17 mouse cellular contexts compared by ENCODE assay signal in genomic region chr10:115809169-115809568, GRCm38 (mm10). TPM values are rescaled to one million over a fixed set of nuclear protein-coding genes. Genes with fewer than 3 reads are reported as not detected.
DNase-seq lines count a peak whose midpoint lies in the region; ATAC-seq and TF ChIP-seq lines count a peak whose summit lies in the region.
"Had no signal": no experiment of that assay in that cellular context is flagged by ENCODE, and none has a peak within 500 bp of the region (broad histone marks: within the 10 kb centered on the region; RNA-seq: fewer than 3 reads in every experiment).

No protein-coding gene starts in this region.

- peak overlapping the region; percentile 83 for H3K27ac ChIP-seq in kidney, postnatal 0 days
- no peak overlapping the region for H3K27ac ChIP-seq in liver, embryonic 16.5 days (ENCODE audit: low read length)
- H3K27ac ChIP-seq: embryonic facial prominence, embryonic 13.5 days; limb, embryonic 15.5 days had no signal

- no peaks in the 10 kb centered on the region for H3K27me3 ChIP-seq in kidney, postnatal 0 days (ENCODE audit: insufficient read depth, low read length)
- no peaks in the 10 kb centered on the region for H3K27me3 ChIP-seq in liver, embryonic 16.5 days (ENCODE audit: control insufficient read depth, insufficient read depth, low read depth, low read length)
- H3K27me3 ChIP-seq: embryonic facial prominence, embryonic 13.5 days; limb, embryonic 15.5 days had no signal

- H3K4me3 ChIP-seq in kidney, postnatal 0 days (replicated peaks; ENCODE audit: low read depth, low read length), result no peak overlapping the region
- H3K4me3 ChIP-seq in liver, embryonic 16.5 days (ENCODE audit: low read depth, low read length), result no peak overlapping the region
- H3K4me3 ChIP-seq: embryonic facial prominence, embryonic 13.5 days; limb, embryonic 15.5 days had no signal

- H3K9me3 ChIP-seq in kidney, postnatal 0 days (replicated peaks; ENCODE audit: low read length), result no peaks in the 10 kb centered on the region
- no peaks in the 10 kb centered on the region for H3K9me3 ChIP-seq in liver, embryonic 16.5 days (replicated peaks; ENCODE audit: control insufficient read depth, low read length)
- H3K9me3 ChIP-seq: embryonic facial prominence, embryonic 13.5 days; limb, embryonic 15.5 days had no signal

- no peak overlapping the region for H3K4me2 ChIP-seq in kidney, postnatal 0 days (ENCODE audit: low read length)
- H3K4me2 ChIP-seq in liver, embryonic 16.5 days (ENCODE audit: low read depth, low read length), result no peak overlapping the region
- H3K4me2 ChIP-seq: embryonic facial prominence, embryonic 13.5 days; limb, embryonic 15.5 days had no signal

- no peaks in the 10 kb centered on the region; the same call in 1 of the 2 replicates for H3K4me1 ChIP-seq in kidney, postnatal 0 days (replicated peaks; ENCODE audit: insufficient read depth, low read length)
- H3K4me1 ChIP-seq in liver, embryonic 16.5 days (ENCODE audit: control insufficient read depth, low read depth, low read length), result no peaks in the 10 kb centered on the region
- H3K4me1 ChIP-seq: embryonic facial prominence, embryonic 13.5 days; limb, embryonic 15.5 days had no signal

- H3K36me3 ChIP-seq in kidney, postnatal 0 days (ENCODE audit: insufficient read depth, low read length), result no peaks in the 10 kb centered on the region
- H3K36me3 ChIP-seq in liver, embryonic 16.5 days (ENCODE audit: control insufficient read depth, insufficient read depth), result no peaks in the 10 kb centered on the region
- H3K36me3 ChIP-seq: embryonic facial prominence, embryonic 13.5 days; limb, embryonic 15.5 days had no signal

- TF ChIP-seq CTCF in kidney, postnatal 0 days (IDR thresholded peaks at IDR 0.05; ENCODE audit: low read depth), result no peak

- 23% methylated on average over 7 of the region's 7 CpGs for WGBS in kidney, postnatal 0 days
- WGBS in liver, embryonic 16.5 days (ENCODE audit: insufficient replicate concordance), result 59% methylated on average over 7 of the region's 7 CpGs

- ATAC-seq in kidney, postnatal 0 days (replicated peaks; ENCODE audit: low FRiP score, low read depth), result peak; percentile 90
- ATAC-seq in liver, embryonic 16.5 days (ENCODE audit: low read depth), result peak; percentile 59
- ATAC-seq: forebrain, embryonic 14.5 days; hindbrain, embryonic 16.5 days had no signal

- no peak overlapping the region for H3K9ac ChIP-seq in kidney, postnatal 0 days (ENCODE audit: low read depth, low read length)
- no peak overlapping the region for H3K9ac ChIP-seq in liver, embryonic 16.5 days (ENCODE audit: low read depth, low read length)
- H3K9ac ChIP-seq: embryonic facial prominence, embryonic 13.5 days; limb, embryonic 15.5 days had no signal

- peak; percentile 8 for DNase-seq in R1 (ENCODE audit: low read depth, low spot score)
- DNase-seq in kidney, adult 18-20 months, result peak; percentile 63
- peak; percentile 60 for DNase-seq in kidney, postnatal 0 days (ENCODE audit: low spot score)
- DNase-seq in layer of hippocampus, adult 8-10 months (ENCODE audit: low spot score in 2 of 2), result no peak
- no peak for DNase-seq in layer of hippocampus, adult 18-20 months (ENCODE audit: low spot score in 2 of 2)
- DNase-seq in neural tube, embryonic 10.5 days (ENCODE audit: extremely low spot score, low spot score), result no peak
- DNase-seq: adrenal gland, postnatal 10 days; cerebellum, adult 9-11 months; gastrocnemius, postnatal 25 days; lung, postnatal 10 days; midbrain, embryonic 14.5 days; thymus, postnatal 36 days had no signal

RNA-seq across cellular contexts. Expression of gene Tspan8, which starts 7.5 kb away (rescaled TPM):
- 93.9 and 106 TPM in 2 replicates for polyA plus RNA-seq in kidney, postnatal 0 days (2015; fragmentation: Nextera tagmentation; extraction: Ambion mirVana)
- 56.6 and 59.5 TPM in 2 replicates for polyA plus RNA-seq in liver, embryonic 16.5 days (2015; fragmentation: Nextera tagmentation; extraction: Ambion mirVana)
- under 1 TPM in 3 of 4 experiments, not detected in 1; 0.30 to 0.75 (median 0.70) TPM for total RNA-seq in layer of hippocampus, adult 8-10 months (2022)
- under 1 TPM in 1 of 2 experiments, not detected in 1; 0.33 TPM for total RNA-seq in layer of hippocampus, adult 18-20 months (2021)
- polyA plus RNA-seq: midbrain, embryonic 14.5 days had no signal

Comparison
In these comparisons a context has a peak if more than half of its experiments do, and no peak if none do; other contexts are left out.
1. DNase-seq: peak in R1 (single experiment), kidney, adult 18-20 months (single experiment) and kidney, postnatal 0 days (single experiment); none in layer of hippocampus, adult 8-10 months (0 of 2), layer of hippocampus, adult 18-20 months (0 of 2) and neural tube, embryonic 10.5 days (single experiment).